Mouse (Mus musculus) limb, embryonic 11.5 days (tissue): Measurements from ENCODE around the gene Tmem217. TPM values are rescaled to one million over a fixed set of nuclear protein-coding genes. Genes with fewer than 3 reads are reported as not detected.

Experiments used
- ATAC-seq: fragments of 200-750 bp; cut with Nextera tagmentation; 2 replicates; pipeline ENCODE4 v1.8.0; 2017; ENCODE audit warnings: low read depth; ENCODE audit not compliant: insufficient number of reproducible peaks, low FRiP score, low TSS enrichment
- DNase-seq: peaks from one replicate; pipeline ENCODE4 v3.0.0-alpha.2; 2015; ENCODE audit warnings: low spot score
- H3K27ac ChIP-seq: fragments of 300-500 bp; sonication (generic); replicated peaks from 2 replicates; pipeline ENCODE4 v1.5.1; 2014; ENCODE audit warnings: low read depth, mild to moderate bottlenecking, low read length
- H3K27me3 ChIP-seq: fragments of 300-500 bp; sonication (generic); 2 replicates; pipeline ENCODE4 v1.6.1; 2014; ENCODE audit warnings: mild to moderate bottlenecking, low read length, mixed read lengths; ENCODE audit not compliant: control insufficient read depth, insufficient read depth
- H3K36me3 ChIP-seq: fragments of 300-500 bp; sonication (generic); 2 replicates; pipeline ENCODE4 v1.6.1; 2014; ENCODE audit warnings: mild to moderate bottlenecking, low read length, moderate library complexity, mixed read lengths; ENCODE audit not compliant: control insufficient read depth, insufficient read depth
- H3K4me1 ChIP-seq: fragments of 300-500 bp; sonication (generic); 2 replicates; pipeline ENCODE4 v1.6.1; 2014; ENCODE audit warnings: low read length, mixed read lengths; ENCODE audit not compliant: control insufficient read depth, insufficient read depth
- H3K4me2 ChIP-seq: fragments of 300-500 bp; sonication (generic); 2 replicates; pipeline ENCODE4 v1.6.1; 2014; ENCODE audit warnings: low read depth, mild to moderate bottlenecking, moderate library complexity; ENCODE audit not compliant: severe bottlenecking
- H3K4me3 ChIP-seq: fragments of 300-500 bp; sonication (generic); 2 replicates; pipeline ENCODE4 v1.5.1; 2014; ENCODE audit warnings: low read depth, low read length
- H3K9ac ChIP-seq: fragments of 300-500 bp; sonication (generic); 2 replicates; pipeline ENCODE4 v1.6.1; 2014; ENCODE audit warnings: mild to moderate bottlenecking, low read length
- H3K9me3 ChIP-seq: fragments of 300-500 bp; sonication (generic); 2 replicates; pipeline ENCODE4 v1.6.1; 2016; ENCODE audit warnings: low read length; ENCODE audit not compliant: control insufficient read depth
- WGBS: fragments of 180-500 bp; shearing (Covaris S2); extraction: QIAGEN DNeasy Blood & Tissue Kit; methylation state at CpG from one replicate; pipeline ENCODE4 v1.1.7; 2014; 5-methylcytosine and 5-hydroxymethylcytosine counted together
- polyA plus RNA-seq: library from polyadenylated mRNA; unstranded; fragments of >200 nt; fragmentation: Nextera tagmentation; extraction: Ambion mirVana; gene quantifications from 2 replicates; pipeline ENCODE4 v1.2.1, GENCODE M21; 2014

Tmem217 gene
- polyA plus RNA-seq, 1 experiment from 2014 or later, result 0.43 TPM

GRCm38 (mm10) chr17:29556893-29557292 lies 4.7 kb upstream of the Tmem217 start:
- Histone ChIP-seq H3K4me3 (no peak overlapping the region), H3K36me3 (no peaks in the 10 kb centered on the region), H3K9me3 (no peaks in the 10 kb centered on the region), H3K4me2 (no peak overlapping the region), H3K27ac (no peak overlapping the region), H3K4me1 (no peaks in the 10 kb centered on the region; the same call in 1 of the 2 replicates), H3K27me3 (no peaks in the 10 kb centered on the region), H3K9ac (no peak overlapping the region)
- DNase-seq (no peak), ATAC-seq (no peak)
- WGBS, result 84% methylated on average over 7 of the region's 7 CpGs

GRCm38 (mm10) chr17:29556456-29556855 lies 4.3 kb upstream of the Tmem217 start:
- Histone ChIP-seq H3K36me3 (no peaks in the 10 kb centered on the region), H3K4me1 (no peaks in the 10 kb centered on the region; the same call in 1 of the 2 replicates), H3K27ac (no peak overlapping the region), H3K9me3 (no peaks in the 10 kb centered on the region), H3K4me2 (no peak overlapping the region), H3K4me3 (no peak overlapping the region), H3K27me3 (no peaks in the 10 kb centered on the region), H3K9ac (no peak overlapping the region)
- 91% methylated on average over 10 of the region's 10 CpGs for WGBS
- DNase-seq (no peak), ATAC-seq (no peak)

GRCm38 (mm10) chr17:29554176-29554575 lies 2.0 kb upstream of the Tmem217 start:
- DNase-seq (no peak), ATAC-seq (no peak)
- no peak overlapping the region for H3K4me2 ChIP-seq
- H3K4me1 ChIP-seq, result peaks cover 12% of the 10 kb centered on the region; the same call in 1 of the 2 replicates
- no peaks in the 10 kb centered on the region for H3K9me3 ChIP-seq
- no peak overlapping the region for H3K4me3 ChIP-seq
- no peaks in the 10 kb centered on the region for H3K36me3 ChIP-seq
- H3K27me3 ChIP-seq, result no peaks in the 10 kb centered on the region
- H3K9ac ChIP-seq, result no peak overlapping the region
- no peak overlapping the region for H3K27ac ChIP-seq

- no peak overlapping the region for H3K9ac ChIP-seq
- peak overlapping the region; percentile 93; the same call in 1 of the 2 replicates for H3K4me2 ChIP-seq
- 0 out of 2 replicates have a peak overlapping the region, but pooled peaks have one; percentile 97 for H3K4me3 ChIP-seq
- peaks cover 12% of the 10 kb centered on the region; the same call in 1 of the 2 replicates for H3K4me1 ChIP-seq
- 70% methylated on average over 6 of the region's 6 CpGs for WGBS
- ATAC-seq (no peak), DNase-seq (no peak)
- no peaks in the 10 kb centered on the region for H3K36me3 ChIP-seq
- H3K9me3 ChIP-seq, result no peaks in the 10 kb centered on the region
- no peak overlapping the region for H3K27ac ChIP-seq
- H3K27me3 ChIP-seq, result no peaks in the 10 kb centered on the region
Observed at GRCm38 (mm10) chr17:29551019-29551418, 1.2 kb downstream of the Tmem217 start.

- no peaks in the 10 kb centered on the region for H3K27me3 ChIP-seq
- peak; percentile 97 for ATAC-seq
- peaks cover 12% of the 10 kb centered on the region; the same call in 1 of the 2 replicates for H3K4me1 ChIP-seq
- H3K9me3 ChIP-seq, result no peaks in the 10 kb centered on the region
- no peaks in the 10 kb centered on the region for H3K36me3 ChIP-seq
- peak; percentile 95 for DNase-seq
- peak within 1 kb of the TSS; percentile 97 for H3K4me3 ChIP-seq
- H3K9ac ChIP-seq, result peak within 1 kb of the TSS; percentile 89
- H3K27ac ChIP-seq, result no peak within 1 kb of the TSS
- WGBS, result under 1% methylated on average over 44 of the region's 44 CpGs
- H3K4me2 ChIP-seq, result peak within 1 kb of the TSS; percentile 93
Observed at GRCm38 (mm10) chr17:29549543-29550428, 2.4 kb downstream of the Tmem217 start, which contains the start of the genes Gm17657 and Tbc1d22b. TSS of gene Gm17657 (minus strand) at chr17:29549638. TSS of gene Tbc1d22b (plus strand) at chr17:29549785.

- Histone ChIP-seq H3K4me3 (no peak overlapping the region; the same call in 1 of the 2 replicates), H3K27ac (no peak overlapping the region), H3K4me2 (peak overlapping the region; percentile 93; the same call in 1 of the 2 replicates), H3K27me3 (no peaks in the 10 kb centered on the region), H3K9me3 (no peaks in the 10 kb centered on the region), H3K36me3 (no peaks in the 10 kb centered on the region), H3K4me1 (peaks cover 12% of the 10 kb centered on the region; the same call in 1 of the 2 replicates), H3K9ac (no peak overlapping the region)
- ATAC-seq (peak; percentile 11; the same call in 1 of the 2 replicates), DNase-seq (no peak)
- 53% methylated on average over 8 of the region's 8 CpGs for WGBS
Observed at GRCm38 (mm10) chr17:29548994-29549393, 3.2 kb downstream of the Tmem217 start.

GRCm38 (mm10) chr17:29548494-29548893 lies 3.7 kb downstream of the Tmem217 start:
- 75% methylated on average over 3 of the region's 3 CpGs for WGBS
- H3K9me3 ChIP-seq, result no peaks in the 10 kb centered on the region
- H3K27me3 ChIP-seq, result no peaks in the 10 kb centered on the region
- ATAC-seq (no peak), DNase-seq (no peak)
- peaks cover 12% of the 10 kb centered on the region; the same call in 1 of the 2 replicates for H3K4me1 ChIP-seq
- no peak overlapping the region for H3K4me3 ChIP-seq
- no peak overlapping the region for H3K9ac ChIP-seq
- no peak overlapping the region for H3K27ac ChIP-seq
- H3K36me3 ChIP-seq, result no peaks in the 10 kb centered on the region
- no peak overlapping the region for H3K4me2 ChIP-seq

GRCm38 (mm10) chr17:29545241-29545640 lies 6.9 kb downstream of the Tmem217 start:
- no peaks in the 10 kb centered on the region for H3K9me3 ChIP-seq
- ATAC-seq (no peak), DNase-seq (no peak)
- H3K4me1 ChIP-seq, result peaks cover 2% of the 10 kb centered on the region; the same call in 1 of the 2 replicates
- H3K27me3 ChIP-seq, result no peaks in the 10 kb centered on the region
- H3K4me3 ChIP-seq, result no peak overlapping the region
- 92% methylated on average over 5 of the region's 5 CpGs for WGBS
- no peak overlapping the region for H3K4me2 ChIP-seq
- no peak overlapping the region for H3K9ac ChIP-seq
- H3K36me3 ChIP-seq, result no peaks in the 10 kb centered on the region
- no peak overlapping the region for H3K27ac ChIP-seq
